12 mouse cellular contexts compared by ENCODE assay signal in genomic region chr12:76583454-76583853, GRCm38 (mm10). TPM values are rescaled to one million over a fixed set of nuclear protein-coding genes. Genes with fewer than 3 reads are reported as not detected.
DNase-seq lines count a peak whose midpoint lies in the region; TF ChIP-seq lines count a peak whose summit lies in the region.
"Had no signal": no experiment of that assay in that cellular context is flagged by ENCODE, and none has a peak within 500 bp of the region (broad histone marks: within the 10 kb centered on the region; RNA-seq: fewer than 3 reads in every experiment).

No protein-coding gene starts in this region.

- no peak for TF ChIP-seq CTCF in layer of hippocampus, adult 2 months (conservative IDR thresholded peaks at IDR 0.05)

- peaks cover 21% of the 10 kb centered on the region for H3K4me1 ChIP-seq in heart, embryonic 10.5 days

- no peak for DNase-seq in heart, embryonic 10.5 days (ENCODE audit: low spot score)
- no peak for DNase-seq in heart, postnatal 10 days
- no peak for DNase-seq in layer of hippocampus, adult 2 months (ENCODE audit: low spot score in 2 of 2)
- DNase-seq in layer of hippocampus, postnatal 25 days (ENCODE audit: extremely low spot score in 1 of 2, low spot score in 1 of 2): no peak
- DNase-seq in ES-CJ7 (ENCODE audit: low read depth, low spot score) (peak; percentile 53), ZHBTc4 (ENCODE audit: low read depth, low spot score) (peak; percentile 62)
- DNase-seq in left cerebral cortex, postnatal 4 days: no peak
- DNase-seq: gastrocnemius, postnatal 25 days had no signal

- 0 out of 2 replicates have a peak overlapping the region, but pooled peaks have one; percentile 53 for H3K27ac ChIP-seq in heart, embryonic 10.5 days
- H3K27ac ChIP-seq in layer of hippocampus, adult 2 months: peak overlapping the region; percentile 64; the same call in 1 of the 2 replicates
- H3K27ac ChIP-seq: forebrain, embryonic 15.5 days; hindbrain, embryonic 13.5 days; intestine, embryonic 15.5 days had no signal

- no peaks in the 10 kb centered on the region for H3K9me3 ChIP-seq in heart, embryonic 10.5 days
- H3K9me3 ChIP-seq: forebrain, embryonic 15.5 days; hindbrain, embryonic 10.5 days; hindbrain, embryonic 13.5 days; intestine, embryonic 15.5 days had no signal

- H3K27me3 ChIP-seq in heart, embryonic 10.5 days (ENCODE audit: insufficient read depth, poor library complexity, severe bottlenecking): no peaks in the 10 kb centered on the region
- H3K27me3 ChIP-seq: forebrain, embryonic 15.5 days; hindbrain, embryonic 13.5 days; intestine, embryonic 15.5 days had no signal

- H3K4me3 ChIP-seq in heart, embryonic 10.5 days: no peak overlapping the region
- no peak overlapping the region for H3K4me3 ChIP-seq in layer of hippocampus, adult 2 months
- H3K4me3 ChIP-seq: forebrain, embryonic 15.5 days; hindbrain, embryonic 10.5 days; hindbrain, embryonic 13.5 days; intestine, embryonic 15.5 days had no signal

- intact Hi-C loops in heart, postnatal 10 days (cut with DNase I): no loop called here
- intact Hi-C loops in left cerebral cortex, postnatal 4 days (cut with DNase I): no loop called here

- peaks cover 12% of the 10 kb centered on the region for H3K36me3 ChIP-seq in heart, embryonic 10.5 days
- H3K36me3 ChIP-seq: forebrain, embryonic 15.5 days; hindbrain, embryonic 13.5 days; intestine, embryonic 15.5 days had no signal

- 88% methylated on average over 7 of the region's 7 CpGs for WGBS in heart, embryonic 10.5 days

RNA-seq across cellular contexts. Expression of gene Plekhg3, which starts 52.8 kb away (rescaled TPM):
- polyA plus RNA-seq in heart, embryonic 10.5 days (2016; fragmentation: Nextera tagmentation; extraction: Ambion mirVana): 5.1 and 5.3 TPM in 2 replicates
- total RNA-seq in heart, postnatal 10 days (2021): 10 to 100 TPM; 22.7 to 24.6 TPM
- total RNA-seq in layer of hippocampus, adult 2 months (2021): 10 to 100 TPM; 22.9 to 24.4 TPM
- total RNA-seq in layer of hippocampus, postnatal 25 days (2021): 10 to 100 TPM; 23.2 to 27.5 TPM
- total RNA-seq in left cerebral cortex, postnatal 4 days (2021): 1 to 10 TPM; 3.0 to 3.3 TPM

Comparison
In these comparisons a context has a peak if more than half of its experiments do, and no peak if none do; other contexts are left out.
1. DNase-seq: peak in ES-CJ7 (single experiment) and ZHBTc4 (single experiment); none in heart, embryonic 10.5 days (single experiment), heart, postnatal 10 days (0 of 2), layer of hippocampus, adult 2 months (0 of 2), layer of hippocampus, postnatal 25 days (0 of 2) and left cerebral cortex, postnatal 4 days (single experiment).
2. RNA of gene Plekhg3, which starts 52.8 kb away (total RNA-seq): 23.2 to 27.5 TPM in layer of hippocampus, postnatal 25 days, 22.7 to 24.6 TPM in heart, postnatal 10 days and 22.9 to 24.4 TPM in layer of hippocampus, adult 2 months; 3.0 to 3.3 TPM in left cerebral cortex, postnatal 4 days; every median in the first group is over 4 times any median in the second.